Mouse (Mus musculus) induced T-regulatory cell, adult 2 months (primary cell): ENCODE results near the gene Adh5.

Experiments
- DNase-seq: peaks from one replicate; pipeline ENCODE4 v3.0.0-alpha.2; 2012; ENCODE audit warnings: low read depth

Adh5 gene

GRCm38 (mm10) chr3:138442612-138443464 lies at the start of gene Adh5:
TSS of gene Adh5 (plus strand) at chr3:138443093.
- DNase-seq, result peak; percentile 97

GRCm38 (mm10) chr3:138404872-138405271 lies 38.0 kb upstream of the Adh5 start:
- DNase-seq, result no peak

GRCm38 (mm10) chr3:138405341-138405740 lies 37.6 kb upstream of the Adh5 start:
- DNase-seq, result peak; percentile 64

- DNase-seq, result no peak
Observed at GRCm38 (mm10) chr3:138405840-138406239, 37.1 kb upstream of the Adh5 start.

GRCm38 (mm10) chr3:138407920-138408319 lies 35.0 kb upstream of the Adh5 start:
- no peak for DNase-seq

- no peak for DNase-seq
Observed at GRCm38 (mm10) chr3:138409585-138409984, 33.3 kb upstream of the Adh5 start.

- DNase-seq, result no peak
Observed at GRCm38 (mm10) chr3:138410211-138410610, 32.7 kb upstream of the Adh5 start.

- no peak for DNase-seq
Observed at GRCm38 (mm10) chr3:138415121-138415690, 27.7 kb upstream of the Adh5 start, which contains the start of gene Adh4. TSS of gene Adh4 (plus strand) at chr3:138415466.

- peak; percentile 83 for DNase-seq
Observed at GRCm38 (mm10) chr3:138419369-138419768, 23.5 kb upstream of the Adh5 start.

- DNase-seq, result peak; percentile 73
Observed at GRCm38 (mm10) chr3:138420385-138420784, 22.5 kb upstream of the Adh5 start.

GRCm38 (mm10) chr3:138423664-138424063 lies 19.2 kb upstream of the Adh5 start:
- peak; percentile 59 for DNase-seq

- peak; percentile 65 for DNase-seq
Observed at GRCm38 (mm10) chr3:138424247-138424646, 18.6 kb upstream of the Adh5 start.

GRCm38 (mm10) chr3:138430360-138430976 lies 12.4 kb upstream of the Adh5 start:
- DNase-seq, result no peak

GRCm38 (mm10) chr3:138431835-138432234 lies 11.1 kb upstream of the Adh5 start:
- peak; percentile 76 for DNase-seq

GRCm38 (mm10) chr3:138438716-138439115 lies 4.2 kb upstream of the Adh5 start:
- no peak for DNase-seq

GRCm38 (mm10) chr3:138442203-138442602 lies 690 bp upstream of the Adh5 start:
- DNase-seq, result no peak

GRCm38 (mm10) chr3:138443465-138443771 lies 525 bp downstream of the Adh5 start:
- no peak for DNase-seq

GRCm38 (mm10) chr3:138448077-138448860 lies 5.4 kb downstream of the Adh5 start:
- DNase-seq, result no peak

GRCm38 (mm10) chr3:138452169-138452568 lies 9.3 kb downstream of the Adh5 start:
- no peak for DNase-seq

- no peak for DNase-seq
Observed at GRCm38 (mm10) chr3:138454234-138454633, 11.3 kb downstream of the Adh5 start.

GRCm38 (mm10) chr3:138454711-138455435 lies 12.0 kb downstream of the Adh5 start:
- DNase-seq, result no peak

GRCm38 (mm10) chr3:138458441-138458840 lies 15.5 kb downstream of the Adh5 start:
- DNase-seq, result no peak
